Mouse (Mus musculus) cerebellum, adult 11-12 months (tissue): Measurements from ENCODE around the gene Stk39.
A peak's percentile ranks its signal among the peaks of the same experiment; 100 is the strongest.
"Not testable (repeated sequence)": the region's sequence is repeated elsewhere in the genome, so short reads cannot be mapped to it uniquely, and the experiment has no call there.

Source experiments
- DNase-seq: peaks from one replicate; pipeline ENCODE4 v3.0.0; 2022

The Stk39 gene

DNA sequence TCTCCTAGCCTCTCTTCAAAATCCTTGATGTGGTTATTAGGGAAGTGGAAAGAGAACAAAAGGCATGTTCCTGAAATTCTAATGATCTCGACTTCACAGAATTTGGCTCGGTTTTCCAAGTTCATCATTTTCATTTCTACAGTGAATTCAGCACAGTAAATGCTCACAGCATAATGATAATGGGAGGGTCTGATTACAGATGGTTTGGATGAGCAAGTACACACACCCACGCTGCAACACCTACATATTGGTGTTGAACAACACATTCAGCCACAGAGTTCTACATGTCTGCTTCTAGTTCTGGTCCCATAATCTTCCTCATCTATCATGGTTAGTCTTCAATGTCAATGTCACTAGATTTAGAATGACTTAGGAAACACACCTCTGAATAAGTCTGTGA, 190.5 kb downstream of the Stk39 start:
- no peak for DNase-seq

DNA sequence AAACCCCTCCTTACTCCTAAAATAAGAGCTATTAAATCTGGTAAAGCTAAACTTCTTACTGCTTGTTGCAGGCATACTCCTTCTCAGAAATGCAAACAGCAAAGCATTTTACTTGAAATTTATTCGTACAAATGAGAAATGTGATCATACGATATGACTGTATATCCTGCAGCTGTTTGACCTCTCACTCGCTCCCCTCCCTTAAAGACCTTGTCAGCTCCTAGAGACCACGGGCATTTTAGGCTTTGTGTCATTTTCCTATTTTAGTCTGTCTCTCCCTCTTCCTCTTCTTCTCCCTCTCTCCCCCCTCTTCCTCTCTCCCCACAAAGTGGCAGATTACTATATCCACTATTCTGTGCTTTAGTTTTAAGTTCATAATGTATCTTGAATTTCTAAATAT, 200.8 kb downstream of the Stk39 start:
- no peak for DNase-seq

DNA sequence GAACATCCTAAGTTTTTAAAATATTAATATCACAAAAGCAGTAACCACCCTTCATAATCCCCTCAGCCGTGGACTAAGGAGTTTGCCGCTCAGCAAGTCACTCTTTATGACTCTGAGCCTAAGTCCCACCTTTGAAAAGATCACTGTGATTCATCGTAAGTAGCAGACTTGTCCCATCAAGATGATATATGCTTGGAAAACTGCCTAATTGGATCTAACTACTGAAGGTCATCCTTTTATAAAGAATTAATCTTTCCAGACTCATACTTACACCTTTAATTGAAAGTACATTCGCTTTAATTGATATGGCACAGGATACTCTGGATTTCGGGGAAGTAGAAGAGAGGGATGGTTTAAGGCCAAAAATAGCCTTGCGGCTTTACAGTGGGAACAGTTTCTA, 201.2 kb downstream of the Stk39 start:
- no peak for DNase-seq

DNA sequence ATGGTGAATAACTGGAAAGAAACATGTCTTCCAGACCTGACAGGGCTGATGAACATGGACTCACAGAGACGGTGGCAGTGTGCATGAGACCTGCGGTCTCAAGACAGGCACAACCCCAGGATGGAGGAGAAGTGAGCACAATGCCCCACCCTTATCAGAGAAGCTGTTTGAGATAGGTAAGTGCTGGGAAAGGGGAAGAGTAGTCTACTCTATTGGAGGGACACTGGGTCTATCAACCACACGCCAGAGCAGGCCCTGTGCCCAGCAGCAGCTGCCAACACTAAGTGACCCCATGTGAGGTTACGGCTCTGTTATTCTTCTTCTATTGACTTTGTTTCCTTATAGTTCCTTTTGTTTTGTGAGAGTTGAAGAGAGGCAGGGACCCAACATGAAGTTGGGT, 202.4 kb downstream of the Stk39 start:
- DNase-seq = no peak

DNA sequence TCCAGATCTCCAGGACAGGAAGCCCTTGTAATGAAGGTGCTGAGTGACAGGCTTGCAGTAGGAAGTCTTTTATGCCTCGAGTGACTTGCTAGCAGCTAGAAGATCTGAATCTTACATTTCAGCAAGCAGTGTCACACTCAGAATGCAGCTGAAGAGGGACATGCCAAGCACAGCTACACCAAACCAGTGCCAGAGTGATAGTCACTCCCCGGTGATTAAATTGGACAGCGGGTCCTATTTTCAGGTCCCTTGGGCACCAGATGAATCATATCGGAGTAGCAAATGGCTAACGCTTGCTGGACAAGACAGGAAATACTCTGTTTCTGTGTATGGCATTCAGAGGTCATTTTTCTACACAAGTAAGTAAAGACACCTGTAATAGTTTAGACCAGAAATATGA, 207.2 kb downstream of the Stk39 start:
- no peak for DNase-seq

DNA sequence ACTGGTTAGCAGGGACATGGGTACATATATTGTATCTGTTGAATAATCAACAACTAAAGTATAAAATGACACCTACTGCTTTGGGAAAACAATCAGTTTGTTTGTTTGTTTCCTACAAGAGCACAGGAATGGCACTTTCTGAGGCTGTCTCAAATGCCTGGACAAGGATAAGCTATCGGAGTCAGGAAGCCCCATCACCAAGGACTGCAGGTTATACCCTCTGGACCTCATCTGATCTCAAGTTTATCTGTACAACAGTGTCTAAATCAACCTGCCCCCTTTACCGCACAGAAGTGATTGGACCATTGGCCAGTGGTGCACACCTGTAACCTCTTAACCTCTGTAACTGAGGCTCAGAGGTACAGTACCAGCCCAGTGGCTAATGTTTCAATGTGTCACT, 211.2 kb downstream of the Stk39 start:
- DNase-seq = no peak

DNA sequence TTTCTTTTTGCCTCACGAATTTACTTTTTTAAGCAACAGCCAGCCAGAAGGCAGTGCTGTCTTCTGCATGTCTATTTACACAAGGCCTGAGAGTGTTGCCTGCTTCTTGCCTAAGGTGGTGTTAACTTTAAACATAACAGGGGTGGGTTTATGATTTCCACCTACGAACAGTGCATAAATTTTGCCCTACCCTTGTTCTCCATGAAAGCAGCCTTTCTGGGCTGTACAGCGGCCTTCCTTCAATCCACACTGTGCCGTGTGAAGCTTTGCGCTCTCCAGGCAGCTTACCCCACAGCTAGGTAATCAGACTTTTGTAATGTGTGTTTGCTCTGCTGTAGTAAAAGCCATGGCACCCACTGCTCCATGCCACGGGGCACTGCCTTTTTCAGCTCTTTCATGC, 214.5 kb downstream of the Stk39 start:
- DNase-seq = no peak

DNA sequence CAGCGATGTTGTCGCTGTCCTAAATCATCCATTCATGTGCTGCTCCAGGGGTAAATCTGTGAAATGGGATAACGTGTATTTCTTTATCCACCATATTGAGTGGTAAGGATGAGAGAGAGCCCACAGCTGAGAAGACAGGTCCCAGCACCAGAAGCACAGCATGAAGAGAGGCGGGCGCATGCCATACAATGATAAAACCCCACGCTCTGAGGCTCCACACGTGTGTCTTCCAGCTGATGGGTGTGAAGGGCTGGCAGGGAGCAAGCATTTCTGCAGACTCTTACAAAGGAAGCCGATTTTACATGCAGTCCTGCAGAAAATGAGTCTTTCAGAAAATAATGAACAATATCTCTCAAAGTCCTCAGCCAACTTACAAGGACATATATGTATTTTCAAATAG, 215.6 kb downstream of the Stk39 start:
- no peak for DNase-seq

DNA sequence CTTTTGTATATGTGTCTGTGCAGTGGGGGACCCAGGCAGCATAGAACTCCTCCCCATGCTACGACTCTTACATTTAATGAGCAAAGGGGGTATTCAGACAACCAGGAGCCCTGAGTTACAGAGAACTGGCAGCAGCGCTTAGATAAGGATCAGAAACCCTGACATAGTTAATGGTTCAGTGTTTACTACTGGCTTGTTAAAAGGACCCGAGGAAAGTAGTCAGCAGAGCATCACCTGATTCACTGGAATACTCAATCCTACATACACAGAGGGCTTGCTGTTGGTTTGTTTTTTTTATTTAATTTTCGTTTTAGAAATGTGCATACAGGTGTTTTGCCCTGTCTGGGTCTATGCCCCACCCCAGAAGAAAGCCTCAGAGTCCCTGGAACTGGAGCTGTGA, 217.3 kb downstream of the Stk39 start:
- no peak for DNase-seq

DNA sequence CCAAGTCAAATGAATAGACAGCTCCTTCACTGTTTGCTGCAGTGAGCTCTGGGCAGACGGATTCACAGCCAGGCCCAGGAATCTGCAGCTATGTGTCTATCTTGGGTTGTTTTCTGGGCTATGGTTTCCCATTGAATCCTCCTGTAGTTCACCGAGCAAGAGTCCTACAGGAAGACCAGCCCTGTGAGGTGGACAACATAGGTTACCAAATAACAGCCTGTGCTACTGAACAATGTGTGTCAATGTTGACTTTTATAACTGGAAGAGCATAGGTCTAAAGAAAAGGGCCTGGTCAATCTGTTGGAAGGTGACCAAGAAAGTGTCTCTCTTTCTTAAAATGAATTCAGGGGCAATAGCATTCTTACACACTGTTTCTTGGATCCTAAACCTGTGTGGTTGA, 218.8 kb downstream of the Stk39 start:
- DNase-seq = no peak

DNA sequence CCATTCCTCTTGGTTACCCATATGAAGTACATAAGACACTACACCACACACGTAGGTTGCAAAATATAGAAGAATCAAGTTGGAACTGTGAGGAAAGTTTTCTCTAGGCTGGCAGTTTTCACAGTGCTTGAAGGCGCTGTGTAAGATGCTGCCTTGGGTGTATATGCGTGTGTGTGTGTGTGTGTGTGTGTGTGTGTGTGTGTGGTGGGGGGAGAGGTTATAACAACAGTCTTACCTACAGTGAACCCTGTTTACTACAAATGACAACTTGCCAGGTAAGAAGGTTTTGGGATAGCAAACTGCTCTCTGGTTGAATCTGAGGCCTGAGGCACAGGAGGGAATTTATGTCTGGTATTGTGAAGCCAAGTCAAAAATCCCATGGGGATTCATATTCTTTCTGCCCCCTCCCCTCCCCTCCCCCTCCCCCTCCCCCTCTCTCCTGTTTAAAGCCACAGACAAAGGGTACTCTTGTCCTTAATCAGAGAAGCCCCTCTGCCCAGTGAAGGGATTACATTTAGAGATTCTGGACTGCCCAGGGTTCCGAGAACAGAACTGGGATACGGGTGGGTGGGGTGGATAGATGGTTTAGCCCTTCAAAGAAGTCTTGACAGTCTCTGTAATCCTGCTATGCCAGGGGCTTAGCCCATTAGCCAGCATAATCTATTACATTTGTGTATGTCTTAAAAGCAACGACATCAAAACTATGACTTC, 219.9 kb downstream of the Stk39 start:
- no peak for DNase-seq

DNA sequence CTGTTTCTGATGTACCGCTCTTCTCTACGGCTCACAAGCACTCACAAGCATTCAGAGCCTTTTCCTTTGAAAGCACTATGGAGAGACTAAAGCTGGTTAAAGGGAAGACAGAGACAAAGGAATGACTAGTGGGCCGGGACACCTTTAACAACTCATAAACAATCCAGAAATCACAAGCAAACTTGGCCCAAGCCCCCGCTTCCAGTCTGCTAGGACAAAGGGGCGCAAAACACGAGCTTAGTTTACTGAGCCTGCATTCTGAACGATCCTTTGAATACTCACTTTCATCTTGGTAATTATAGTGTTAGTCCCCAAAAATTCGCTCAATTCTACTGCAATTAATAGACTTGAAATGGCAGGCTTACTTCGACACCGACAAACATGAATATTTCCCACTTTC, 221.2 kb downstream of the Stk39 start:
- no peak for DNase-seq

DNA sequence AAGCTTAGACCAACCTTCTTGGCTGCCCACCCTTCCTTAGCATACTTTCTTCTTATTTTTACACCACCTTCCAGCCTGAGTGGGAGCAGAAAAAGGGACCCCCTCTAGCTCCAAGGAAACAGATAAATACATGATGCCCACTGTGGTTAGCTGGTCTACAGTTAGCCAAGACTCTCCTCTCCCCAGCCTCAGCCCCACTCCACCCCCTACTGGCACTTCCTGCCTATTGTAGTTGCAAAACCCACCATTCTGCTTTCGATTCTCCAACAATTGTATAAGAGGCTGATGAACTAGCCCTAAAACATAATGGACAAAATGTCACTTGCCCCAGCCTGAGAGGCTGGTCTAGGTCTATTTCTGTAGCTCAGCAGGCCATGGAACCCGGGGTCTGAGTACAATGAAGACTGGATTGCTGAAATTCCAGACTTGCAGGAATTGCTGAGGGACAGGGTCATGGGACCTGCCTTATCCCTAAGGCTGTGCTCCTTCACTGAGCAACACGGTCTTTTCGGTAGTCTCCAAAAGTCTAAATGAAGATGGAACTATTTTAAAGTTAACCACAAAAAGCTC, 222.1 kb downstream of the Stk39 start:
- DNase-seq = no peak

DNA sequence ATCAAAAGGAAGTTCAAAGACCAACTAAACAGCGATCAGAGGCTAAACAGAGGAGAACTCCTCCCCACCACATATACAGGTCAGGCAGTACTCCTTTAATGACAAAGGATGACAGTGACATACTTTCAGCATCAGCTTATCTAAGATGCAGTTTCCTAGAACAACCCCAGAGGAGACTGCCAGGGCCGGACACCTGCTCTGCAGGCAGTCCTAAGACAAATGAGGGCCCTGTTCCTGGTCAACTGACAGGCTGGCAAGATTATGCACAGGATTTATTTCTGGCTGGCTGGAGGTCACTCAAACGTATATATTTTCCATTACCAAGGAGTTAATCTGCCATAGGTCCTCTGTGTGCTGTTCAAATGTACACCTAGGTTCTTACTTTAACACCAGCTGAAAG, 225.8 kb downstream of the Stk39 start:
- DNase-seq = peak; percentile 10

DNA sequence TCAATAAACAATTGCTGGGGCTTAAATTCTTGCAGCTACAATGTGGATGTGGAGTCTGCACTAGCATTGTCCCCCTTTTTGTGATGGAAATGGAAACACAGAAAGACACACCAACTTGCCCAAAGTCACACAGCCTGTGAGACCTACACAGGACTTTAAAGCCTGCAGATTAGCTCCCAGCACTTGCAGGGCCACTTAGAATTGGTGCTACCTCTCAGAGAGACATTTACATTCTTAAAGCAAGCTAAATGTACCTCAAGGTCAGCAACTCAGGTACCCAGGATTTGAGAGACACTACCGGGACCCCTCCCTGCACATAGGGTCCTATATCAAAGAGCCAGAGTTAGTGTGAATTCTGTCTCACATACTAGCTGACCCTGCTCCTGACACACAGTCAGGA, 227.5 kb downstream of the Stk39 start:
- DNase-seq = no peak

DNA sequence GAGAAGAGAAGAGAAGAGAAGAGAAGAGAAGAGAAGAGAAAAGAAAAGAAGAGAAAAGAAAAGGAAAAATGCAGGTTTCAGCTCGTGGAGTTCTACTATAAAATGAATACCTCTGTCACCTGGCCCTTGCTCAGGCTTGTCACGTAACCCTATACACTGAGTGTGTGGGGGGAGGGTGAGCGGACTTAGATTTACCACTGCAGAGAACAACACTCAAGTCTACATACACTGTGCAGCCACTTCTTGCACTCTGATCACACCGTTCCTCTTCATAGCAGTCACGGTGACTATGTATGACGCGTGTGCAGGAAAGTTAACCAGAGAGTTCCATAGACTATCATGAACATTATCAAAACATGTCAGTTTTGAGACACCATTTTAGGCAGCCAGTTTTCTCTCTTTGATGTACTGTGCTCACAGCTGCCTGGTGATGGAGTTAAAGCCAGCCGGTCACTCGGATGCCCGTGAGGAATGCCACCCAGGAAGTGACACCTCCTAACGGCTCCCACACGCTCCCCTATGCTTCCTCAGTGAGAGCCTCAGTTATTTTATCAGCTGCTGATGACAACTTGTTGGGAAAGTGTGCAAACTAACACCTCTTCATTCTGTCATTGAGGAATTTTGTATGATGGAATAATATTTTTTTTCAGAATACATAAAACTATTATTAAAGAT, 228.1 kb downstream of the Stk39 start:
- no peak for DNase-seq

DNA sequence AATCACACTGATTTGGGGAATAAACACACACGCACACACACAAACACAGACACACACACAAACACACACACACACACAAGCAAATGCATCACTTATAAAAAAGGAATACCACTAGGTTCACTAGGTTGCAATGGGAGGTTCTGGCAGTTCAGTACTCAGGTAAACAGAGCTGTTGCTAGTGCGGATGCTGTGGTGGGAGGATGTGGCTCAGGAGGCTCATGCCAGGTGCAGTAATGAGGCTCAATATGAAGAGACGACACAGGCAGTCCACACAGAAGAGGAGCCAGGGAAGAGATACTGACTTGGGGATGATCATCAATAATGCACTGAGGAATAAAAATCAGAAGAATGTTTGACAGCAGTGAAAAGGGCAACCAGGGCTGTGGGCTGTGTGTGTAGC, 228.8 kb downstream of the Stk39 start:
- no peak for DNase-seq

DNA sequence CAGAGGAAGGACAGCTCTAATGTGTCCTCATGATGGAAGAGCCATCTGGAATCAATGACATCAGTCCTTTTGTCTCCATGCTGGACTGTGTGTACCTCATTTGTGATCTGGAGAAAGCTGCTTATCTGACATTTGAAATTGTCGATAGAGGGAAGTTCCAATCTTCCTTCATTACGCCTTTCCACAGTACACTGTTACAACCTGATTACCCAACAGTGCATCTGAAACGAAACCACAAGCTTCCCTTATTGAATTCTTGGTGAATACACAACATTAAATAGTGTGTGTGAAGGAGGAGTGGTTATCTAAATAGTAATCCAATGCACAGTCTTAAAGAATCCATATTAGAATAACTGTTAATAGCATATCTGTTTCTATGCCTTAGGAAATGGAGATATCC, 230.0 kb downstream of the Stk39 start:
- DNase-seq = no peak

DNA sequence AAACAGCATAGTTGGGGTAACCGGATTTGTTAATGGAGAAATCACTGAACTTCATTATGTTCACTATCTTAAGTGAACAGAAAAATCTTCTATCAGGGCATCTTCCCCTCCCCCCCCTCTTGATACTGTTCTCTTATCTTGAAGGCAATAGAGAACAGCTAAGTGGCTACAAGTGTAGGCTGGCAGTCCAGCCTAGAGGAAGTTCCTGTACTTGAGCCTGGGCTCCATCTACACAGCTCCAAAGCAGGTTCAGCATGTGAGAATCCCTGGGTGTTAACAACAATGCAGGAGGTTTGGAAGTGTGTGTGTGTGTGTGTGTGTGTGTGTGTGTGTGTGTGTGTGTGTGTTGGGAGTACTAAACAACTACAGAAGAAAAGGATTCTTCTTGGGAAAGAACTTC, 230.4 kb downstream of the Stk39 start:
- DNase-seq = no peak

DNA sequence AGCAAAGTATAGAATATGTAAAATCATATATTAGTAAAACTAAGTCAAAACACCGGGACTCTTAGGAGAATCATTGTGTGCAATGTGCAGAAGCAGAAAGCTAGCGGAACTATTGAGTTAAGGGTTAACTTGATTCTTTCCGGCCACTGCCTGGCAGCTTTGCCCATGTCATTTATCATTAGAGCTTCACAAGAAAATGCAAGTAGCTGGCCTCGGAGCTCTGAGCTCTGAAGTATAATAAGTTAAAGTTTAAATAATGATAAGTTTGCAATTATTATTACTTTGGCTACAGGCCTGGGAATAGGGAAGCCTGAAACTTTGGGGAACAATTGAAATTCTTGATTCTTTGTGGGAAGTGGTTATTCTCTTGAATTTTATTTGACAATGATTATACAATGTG, 232.7 kb downstream of the Stk39 start:
- DNase-seq = not testable (repeated sequence)

DNA sequence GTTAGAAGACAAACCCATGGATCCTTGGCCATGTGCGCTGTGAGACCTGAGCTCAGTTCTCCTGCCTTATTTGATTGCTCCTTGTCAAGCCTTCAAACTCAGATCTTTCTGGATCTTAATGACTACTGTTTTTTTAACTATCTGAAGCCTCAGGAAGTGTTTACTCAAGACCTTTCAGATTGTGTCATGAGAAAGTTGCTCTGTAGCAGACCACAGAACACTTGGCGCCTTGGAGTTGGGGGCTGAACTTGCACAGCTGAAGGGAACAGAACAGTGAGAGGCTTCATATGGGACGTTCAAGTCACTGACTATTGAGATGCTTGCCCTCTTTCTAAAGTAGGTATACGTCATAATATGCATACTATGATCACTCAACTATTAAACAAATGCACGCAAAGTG, 239.1 kb downstream of the Stk39 start:
- DNase-seq = no peak

DNA sequence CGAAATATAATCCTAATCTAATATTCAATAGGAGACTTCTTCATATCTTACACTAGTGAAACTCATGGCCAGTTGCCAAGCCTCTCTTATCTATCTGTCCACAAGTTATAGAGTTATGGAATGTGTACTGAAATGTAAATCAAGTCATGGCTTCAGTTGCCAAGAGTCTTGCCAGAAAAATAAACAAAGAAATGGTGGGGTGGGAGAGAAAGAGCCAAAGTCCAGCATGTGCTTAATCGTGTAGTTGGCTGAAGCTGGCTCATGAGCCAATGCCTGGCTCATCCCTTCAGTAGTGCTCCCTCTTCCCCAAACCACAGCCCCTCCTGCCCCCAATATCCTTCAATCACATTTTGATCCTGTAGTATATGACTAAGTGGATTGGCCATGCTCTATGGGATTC, 242.2 kb downstream of the Stk39 start:
- no peak for DNase-seq

DNA sequence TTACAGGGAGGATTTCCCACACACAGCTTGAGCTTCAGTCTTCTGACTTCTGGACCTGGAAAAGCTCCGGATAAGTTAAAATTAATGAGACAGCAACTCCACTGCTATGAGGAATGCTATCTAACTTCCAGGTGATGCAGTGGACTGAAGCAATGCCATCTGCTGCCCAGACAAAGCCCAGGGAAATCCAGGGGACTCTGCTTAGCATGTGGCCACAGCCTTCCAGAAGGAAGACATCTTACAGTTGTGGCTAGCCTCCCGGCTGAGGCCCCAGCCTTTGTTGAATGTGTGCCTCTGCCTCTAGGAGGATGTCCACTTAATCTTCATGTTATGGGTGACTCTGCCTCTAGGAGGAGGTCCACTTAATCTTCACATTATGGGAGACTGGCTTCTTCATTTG, 243.0 kb downstream of the Stk39 start:
- no peak for DNase-seq

DNA sequence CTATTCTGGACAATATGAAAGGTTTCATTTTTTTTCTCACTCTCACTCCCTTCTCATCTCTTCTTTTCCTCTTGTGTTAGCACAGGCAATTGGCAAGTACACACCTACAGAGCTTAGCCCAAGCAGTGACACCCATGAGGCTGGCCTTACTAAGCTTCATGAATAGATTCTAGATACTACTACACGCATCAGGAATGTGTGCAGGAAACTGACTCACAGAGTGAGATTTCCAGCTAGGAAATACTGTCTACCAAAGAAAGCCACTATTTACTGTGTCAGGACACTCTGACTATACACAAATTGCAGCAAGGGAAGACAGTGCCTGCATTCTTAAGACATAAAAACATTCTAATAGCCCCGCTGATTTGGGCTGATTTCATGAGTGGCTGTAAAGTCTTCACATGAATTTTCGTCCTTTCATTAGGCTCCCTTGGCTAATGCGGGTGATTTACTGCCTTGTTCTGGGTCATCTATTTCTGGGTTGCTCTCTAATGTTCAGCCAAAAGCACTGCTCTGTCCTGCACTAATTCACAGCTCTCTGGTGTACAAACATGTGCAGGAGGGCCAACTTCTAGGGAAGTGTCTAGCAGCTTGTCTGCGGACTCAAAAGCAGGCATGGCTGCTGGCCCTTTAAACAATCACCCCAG, 249.7 kb downstream of the Stk39 start:
- DNase-seq = peak; percentile 9
